Comparison of ENCODE assay signal across 19 mouse cellular contexts in the genomic region with DNA sequence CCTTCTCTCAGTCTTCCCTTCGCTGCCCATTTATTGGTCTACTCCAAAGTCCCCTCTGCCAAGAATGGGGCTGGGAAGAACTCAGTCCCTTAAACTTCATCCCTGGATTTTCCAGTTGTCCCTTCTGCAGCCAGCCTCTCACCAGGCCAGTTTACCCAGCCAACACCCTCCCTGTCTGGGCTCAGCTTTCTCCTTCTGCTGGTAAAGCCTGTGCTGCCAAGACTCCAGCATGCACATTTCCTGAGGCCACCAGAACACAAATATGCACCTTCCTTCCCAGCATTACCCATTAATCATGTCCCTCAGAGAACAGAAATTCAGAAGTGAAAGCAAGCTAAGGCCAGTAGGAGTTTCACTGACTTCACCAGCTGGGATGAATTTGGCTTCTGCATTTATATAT.
DNase-seq lines count a peak whose midpoint lies in the region; ATAC-seq lines count a peak whose summit lies in the region.
"Had no signal": no experiment of that assay in that cellular context is flagged by ENCODE, and none has a peak within 500 bp of the region (broad histone marks: within the 10 kb centered on the region; RNA-seq: fewer than 3 reads in every experiment).

No protein-coding gene starts in this region.

- H3K4me1 ChIP-seq in hindbrain, embryonic 15.5 days (replicated peaks): no peaks in the 10 kb centered on the region
- no peaks in the 10 kb centered on the region for H3K4me1 ChIP-seq in hindbrain, embryonic 12.5 days
- H3K4me1 ChIP-seq: forebrain, embryonic 13.5 days; heart, embryonic 10.5 days; midbrain, embryonic 15.5 days had no signal

- H3K27ac ChIP-seq in hindbrain, embryonic 15.5 days (replicated peaks): no peak overlapping the region
- H3K27ac ChIP-seq in hindbrain, embryonic 12.5 days: no peak overlapping the region
- H3K27ac ChIP-seq: forebrain, embryonic 13.5 days; heart, embryonic 10.5 days; midbrain, embryonic 15.5 days; stomach, postnatal 0 days had no signal

- DNase-seq in brain, adult 2 months (ENCODE audit: low read depth, low spot score): peak; percentile 45
- DNase-seq in cerebellum, adult 18-20 months: peak; percentile 33 to 52
- peak; percentile 52 to 61 for DNase-seq in cerebellum, postnatal 25 days
- DNase-seq in liver: no peak
- DNase-seq in frontal cortex, postnatal 14 days (ENCODE audit: low spot score in 2 of 2): no peak
- DNase-seq in layer of hippocampus, postnatal 25 days (ENCODE audit: extremely low spot score in 1 of 2, low spot score in 1 of 2): no peak
- DNase-seq: B cell, adult 2 months; lung, adult 18-20 months; lung, postnatal 14 days; right cerebral cortex, postnatal 25 days had no signal

- H3K4me3 ChIP-seq in hindbrain, embryonic 15.5 days: no peak overlapping the region
- no peak overlapping the region for H3K4me3 ChIP-seq in hindbrain, embryonic 12.5 days
- H3K4me3 ChIP-seq: erythroblast, embryonic 14.5 days; forebrain, embryonic 13.5 days; heart, embryonic 10.5 days; midbrain, embryonic 15.5 days; myocyte had no signal

- no peaks in the 10 kb centered on the region for H3K36me3 ChIP-seq in hindbrain, embryonic 15.5 days
- no peaks in the 10 kb centered on the region for H3K36me3 ChIP-seq in hindbrain, embryonic 12.5 days
- H3K36me3 ChIP-seq: heart, embryonic 10.5 days; midbrain, embryonic 15.5 days had no signal

- H3K9me3 ChIP-seq in hindbrain, embryonic 15.5 days: no peaks in the 10 kb centered on the region
- no peaks in the 10 kb centered on the region for H3K9me3 ChIP-seq in hindbrain, embryonic 12.5 days (replicated peaks)
- H3K9me3 ChIP-seq: forebrain, embryonic 13.5 days; heart, embryonic 10.5 days; midbrain, embryonic 15.5 days had no signal

- ATAC-seq in hindbrain, embryonic 15.5 days (ENCODE audit: low FRiP score, low read depth): peak; percentile 54; the same call in 1 of the 2 replicates
- ATAC-seq in hindbrain, embryonic 12.5 days (ENCODE audit: low FRiP score): no peak
- ATAC-seq: forebrain, embryonic 13.5 days; intestine, postnatal 0 days; midbrain, embryonic 15.5 days had no signal

- no peaks in the 10 kb centered on the region for H3K27me3 ChIP-seq in hindbrain, embryonic 15.5 days
- no peaks in the 10 kb centered on the region for H3K27me3 ChIP-seq in hindbrain, embryonic 12.5 days
- H3K27me3 ChIP-seq: forebrain, embryonic 13.5 days; midbrain, embryonic 15.5 days had no signal

- no peak overlapping the region for H3K4me2 ChIP-seq in hindbrain, embryonic 15.5 days
- H3K4me2 ChIP-seq in hindbrain, embryonic 12.5 days (replicated peaks): no peak overlapping the region
- H3K4me2 ChIP-seq: forebrain, embryonic 13.5 days; midbrain, embryonic 15.5 days had no signal

- H3K9ac ChIP-seq in hindbrain, embryonic 15.5 days: no peak overlapping the region
- H3K9ac ChIP-seq in hindbrain, embryonic 12.5 days: no peak overlapping the region
- H3K9ac ChIP-seq: forebrain, embryonic 13.5 days; midbrain, embryonic 15.5 days had no signal

- WGBS in hindbrain, embryonic 15.5 days: 81% methylated on average over 1 of the region's 1 CpGs
- 100% methylated on average over 1 of the region's 1 CpGs for WGBS in hindbrain, embryonic 12.5 days

Comparison
In these comparisons a context has a peak if more than half of its experiments do, and no peak if none do; other contexts are left out.
1. DNase-seq: peak in brain, adult 2 months (single experiment), cerebellum, adult 18-20 months (2 of 2) and cerebellum, postnatal 25 days (2 of 2); none in liver (single experiment), frontal cortex, postnatal 14 days (0 of 2) and layer of hippocampus, postnatal 25 days (0 of 2).